Mouse (Mus musculus) myocyte (in vitro differentiated cells): ENCODE results near the gene Rbm38.

Experiments
- POLR2A ChIP-seq: IDR thresholded peaks from one replicate; pipeline ENCODE4 v1.6.1; 2011; ENCODE audit warnings: low read depth, mild to moderate bottlenecking, control low read depth, moderate library complexity; ENCODE audit not compliant: insufficient read length
- TCF12 ChIP-seq: IDR thresholded peaks from one replicate; pipeline ENCODE4 v1.6.1; 2011; ENCODE audit warnings: mild to moderate bottlenecking, control low read depth; ENCODE audit not compliant: poor library complexity, insufficient read depth, severe bottlenecking

GRCm38 (mm10) chr2:173019322-173019721 lies 976 bp upstream of the Rbm38 start:
- TF ChIP-seq POLR2A, result no peak
- no peak for TF ChIP-seq TCF12
